ENCODE assay signal across 22 mouse cellular contexts in the genomic region with DNA sequence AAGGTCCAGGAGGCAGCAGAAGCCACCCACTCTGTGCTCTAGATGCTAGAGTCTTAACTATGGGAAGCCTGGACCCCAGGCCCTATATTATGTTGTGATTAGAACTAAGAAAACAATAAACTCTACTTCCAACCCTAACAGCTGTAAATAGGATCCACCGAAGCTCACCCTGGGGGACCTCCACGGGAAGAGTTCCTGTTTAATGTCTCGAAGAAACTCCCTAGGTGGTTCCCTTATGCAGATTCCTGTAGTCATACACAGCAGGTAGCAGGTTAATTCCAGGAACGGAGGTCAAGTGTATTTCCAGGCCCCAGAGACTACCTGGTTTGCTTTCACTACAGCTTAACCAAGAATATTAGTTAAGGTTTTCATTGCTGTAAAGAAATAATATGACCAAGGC. TPM values are rescaled to one million over a fixed set of nuclear protein-coding genes. Genes with fewer than 3 reads are reported as not detected.
DNase-seq lines count a peak whose midpoint lies in the region.
"Had no signal": no experiment of that assay in that cellular context is flagged by ENCODE, and none has a peak within 500 bp of the region (broad histone marks: within the 10 kb centered on the region; RNA-seq: fewer than 3 reads in every experiment).

No protein-coding gene starts in this region.

- peak; percentile 58 for DNase-seq in heart, adult 11 months
- DNase-seq in heart, adult 8-10 months (ENCODE audit: low spot score): no peak
- DNase-seq in ES-CJ7 (ENCODE audit: low read depth, low spot score): peak; percentile 62
- peak; percentile 77 for DNase-seq in R1 (ENCODE audit: low read depth, low spot score)
- peak; percentile 37 for DNase-seq in ZHBTc4 (ENCODE audit: low read depth, low spot score)
- DNase-seq in spleen, postnatal 4 days (ENCODE audit: low spot score in 2 of 2): no peak
- DNase-seq in c-Kit-positive CD71-positive TER-119-positive erythroid progenitor cells, embryonic 14.5 days (ENCODE audit: low spot score): no peak
- DNase-seq in adipocyte (ENCODE audit: low spot score): no peak
- DNase-seq: adrenal gland, adult 2 months; adrenal gland, adult 8-10 months; adrenal gland, postnatal 10 days; adrenal gland, postnatal 14 days; adrenal gland, postnatal 25 days; adrenal gland, postnatal 36 days; B cell, adult 2 months; cerebellum, adult 11 months; cerebellum, adult 11-12 months; cerebellum, adult 18-20 months; cerebellum, adult 2 months; cerebellum, adult 8-10 months; cerebellum, adult 9-10 months; cerebellum, adult 9-11 months had no signal

RNA-seq across cellular contexts. Expression of a gene that starts 13.6 kb away (rescaled TPM):
- total RNA-seq in heart, adult 8-10 months (2022): 10 to 100 TPM; 50.5 to 59.7 (median 55.2) TPM

RNA-seq across cellular contexts. Expression of a gene that starts 31.7 kb away (rescaled TPM):
- 10 to 100 TPM; 45.9 to 51.0 (median 48.2) TPM for total RNA-seq in heart, adult 8-10 months (2022)

RNA-seq across cellular contexts. Expression of a gene that starts 50.2 kb away (rescaled TPM):
- total RNA-seq in heart, adult 8-10 months (2022): 100 to 1,000 TPM; 186 to 215 (median 203) TPM

RNA-seq across cellular contexts. Expression of a gene that starts 58.9 kb away (rescaled TPM):
- total RNA-seq in heart, adult 8-10 months (2022): 10 to 100 TPM; 26.5 to 31.1 (median 27.8) TPM

Comparison
In these comparisons a context has a peak if more than half of its experiments do, and no peak if none do; other contexts are left out.
1. DNase-seq: peak in heart, adult 11 months (single experiment), ES-CJ7 (single experiment), R1 (single experiment) and ZHBTc4 (single experiment); none in heart, adult 8-10 months (single experiment), spleen, postnatal 4 days (0 of 2), c-Kit-positive CD71-positive TER-119-positive erythroid progenitor cells, embryonic 14.5 days (single experiment) and adipocyte (single experiment).